Mouse (Mus musculus) spleen, adult 2 months (tissue): ENCODE data around the gene Sh3gl1.

ENCODE experiments used
- CTCF ChIP-seq: fragments of 200-500 bp; IDR thresholded peaks from 2 replicates; pipeline ENCODE4 v1.5.1; 2011; ENCODE audit warnings: mild to moderate bottlenecking, inconsistent platforms; ENCODE audit not compliant: insufficient read depth, insufficient read length, insufficient replicate concordance; ENCODE audit errors: extremely low read depth
- POLR2A ChIP-seq: fragments of 200-500 bp; IDR thresholded peaks from 2 replicates; pipeline ENCODE4 v1.6.1; 2011; ENCODE audit warnings: low read depth, low read length, inconsistent platforms

GRCm38 (mm10) chr17:56034726-56035100 is 1.7 kb downstream of the Sh3gl1 start:
- TF ChIP-seq POLR2A (no peak), CTCF (no peak)
